Mouse (Mus musculus): ENCODE measurements around the gene Sbno2. TPM values are rescaled to one million over a fixed set of nuclear protein-coding genes. Genes with fewer than 3 reads are reported as not detected.

Sbno2 gene
- polyA plus RNA-seq, 1 experiment from 2014 or later: 8.4 TPM

GRCm38 (mm10) chr10:80094684-80095083 lies 10.7 kb downstream of the Sbno2 start:
- 85% methylated on average over 3 of the region's 3 CpGs for WGBS (ENCODE audit: insufficient replicate concordance)
- no peak for ATAC-seq (replicated peaks; ENCODE audit: insufficient number of reproducible peaks, low FRiP score, low TSS enrichment)
- Histone ChIP-seq H3K9ac (ENCODE audit: low read depth, low read length) (no peak overlapping the region), H3K27me3 (ENCODE audit: control insufficient read depth, insufficient read depth, low read length) (no peaks in the 10 kb centered on the region), H3K9me3 (replicated peaks; ENCODE audit: control insufficient read depth, low read length) (no peaks in the 10 kb centered on the region), H3K27ac (ENCODE audit: low read depth, low read length) (no peak overlapping the region), H3K4me1 (ENCODE audit: control insufficient read depth, insufficient read depth, low read length) (peaks cover 45% of the 10 kb centered on the region), H3K4me3 (ENCODE audit: low read depth, low read length) (no peak overlapping the region), H3K4me2 (no peak overlapping the region), H3K36me3 (ENCODE audit: control insufficient read depth, insufficient read depth, low read length) (no peaks in the 10 kb centered on the region)

- Histone ChIP-seq H3K27me3 (ENCODE audit: control insufficient read depth, insufficient read depth, low read length) (no peaks in the 10 kb centered on the region), H3K36me3 (ENCODE audit: control insufficient read depth, insufficient read depth, low read length) (no peaks in the 10 kb centered on the region), H3K4me2 (no peak overlapping the region), H3K9ac (ENCODE audit: low read depth, low read length) (no peak overlapping the region), H3K4me3 (ENCODE audit: low read depth, low read length) (no peak overlapping the region), H3K27ac (ENCODE audit: low read depth, low read length) (no peak overlapping the region), H3K9me3 (replicated peaks; ENCODE audit: control insufficient read depth, low read length) (no peaks in the 10 kb centered on the region), H3K4me1 (ENCODE audit: control insufficient read depth, insufficient read depth, low read length) (peaks cover 42% of the 10 kb centered on the region)
- no peak for ATAC-seq (replicated peaks; ENCODE audit: insufficient number of reproducible peaks, low FRiP score, low TSS enrichment)
- 84% methylated on average over 6 of the region's 6 CpGs for WGBS (ENCODE audit: insufficient replicate concordance)
Measured at GRCm38 (mm10) chr10:80094085-80094484, 11.3 kb downstream of the Sbno2 start.

GRCm38 (mm10) chr10:80092690-80093089 lies 12.7 kb downstream of the Sbno2 start:
- WGBS (ENCODE audit: insufficient replicate concordance): 85% methylated on average over 5 of the region's 5 CpGs
- no peak for ATAC-seq (replicated peaks; ENCODE audit: insufficient number of reproducible peaks, low FRiP score, low TSS enrichment)
- H3K36me3 ChIP-seq (ENCODE audit: control insufficient read depth, insufficient read depth, low read length): no peaks in the 10 kb centered on the region
- H3K9ac ChIP-seq (ENCODE audit: low read depth, low read length): no peak overlapping the region
- no peaks in the 10 kb centered on the region for H3K27me3 ChIP-seq (ENCODE audit: control insufficient read depth, insufficient read depth, low read length)
- H3K4me3 ChIP-seq (ENCODE audit: low read depth, low read length): no peak overlapping the region
- no peaks in the 10 kb centered on the region for H3K9me3 ChIP-seq (replicated peaks; ENCODE audit: control insufficient read depth, low read length)
- no peak overlapping the region for H3K27ac ChIP-seq (ENCODE audit: low read depth, low read length)
- H3K4me2 ChIP-seq: no peak overlapping the region
- peaks cover 31% of the 10 kb centered on the region for H3K4me1 ChIP-seq (ENCODE audit: control insufficient read depth, insufficient read depth, low read length)

GRCm38 (mm10) chr10:80091527-80091926 lies 13.8 kb downstream of the Sbno2 start:
- peaks cover 20% of the 10 kb centered on the region for H3K4me1 ChIP-seq (ENCODE audit: control insufficient read depth, insufficient read depth, low read length)
- ATAC-seq (replicated peaks; ENCODE audit: insufficient number of reproducible peaks, low FRiP score, low TSS enrichment): no peak

GRCm38 (mm10) chr10:80089146-80089545 lies 16.2 kb downstream of the Sbno2 start:
- Histone ChIP-seq H3K36me3 (ENCODE audit: control insufficient read depth, insufficient read depth, low read length) (peaks cover 2% of the 10 kb centered on the region; the same call in 1 of the 2 replicates), H3K4me1 (ENCODE audit: control insufficient read depth, insufficient read depth, low read length) (peaks cover 19% of the 10 kb centered on the region; the same call in 1 of the 2 replicates), H3K9ac (ENCODE audit: low read depth, low read length) (no peak overlapping the region), H3K27ac (ENCODE audit: low read depth, low read length) (no peak overlapping the region), H3K9me3 (replicated peaks; ENCODE audit: control insufficient read depth, low read length) (no peaks in the 10 kb centered on the region), H3K4me2 (no peak overlapping the region), H3K4me3 (ENCODE audit: low read depth, low read length) (no peak overlapping the region), H3K27me3 (ENCODE audit: control insufficient read depth, insufficient read depth, low read length) (no peaks in the 10 kb centered on the region)
- WGBS (ENCODE audit: insufficient replicate concordance): 40% methylated on average over 4 of the region's 4 CpGs
- no peak for ATAC-seq (replicated peaks; ENCODE audit: insufficient number of reproducible peaks, low FRiP score, low TSS enrichment)

More at GRCm38 (mm10) chr10:80091527-80091926, 13.8 kb downstream of the Sbno2 start:
- Histone ChIP-seq H3K9ac (ENCODE audit: low read depth, low read length) (0 out of 2 replicates have a peak overlapping the region, but pooled peaks have one; percentile 10), H3K27me3 (ENCODE audit: control insufficient read depth, insufficient read depth, low read length) (no peaks in the 10 kb centered on the region), H3K4me2 (no peak overlapping the region), H3K4me3 (ENCODE audit: low read depth, low read length) (no peak overlapping the region), H3K27ac (ENCODE audit: low read depth, low read length) (no peak overlapping the region), H3K36me3 (ENCODE audit: control insufficient read depth, insufficient read depth, low read length) (no peaks in the 10 kb centered on the region), H3K9me3 (replicated peaks; ENCODE audit: control insufficient read depth, low read length) (no peaks in the 10 kb centered on the region)
- WGBS (ENCODE audit: insufficient replicate concordance): 91% methylated on average over 6 of the region's 6 CpGs

- 91% methylated on average over 8 of the region's 8 CpGs for WGBS (ENCODE audit: insufficient replicate concordance)
- no peaks in the 10 kb centered on the region for H3K27me3 ChIP-seq (ENCODE audit: control insufficient read depth, insufficient read depth, low read length)
- no peaks in the 10 kb centered on the region for H3K9me3 ChIP-seq (replicated peaks; ENCODE audit: control insufficient read depth, low read length)
- no peak overlapping the region for H3K9ac ChIP-seq (ENCODE audit: low read depth, low read length)
- H3K36me3 ChIP-seq (ENCODE audit: control insufficient read depth, insufficient read depth, low read length): peaks cover 2% of the 10 kb centered on the region; the same call in 1 of the 2 replicates
- H3K4me1 ChIP-seq (ENCODE audit: control insufficient read depth, insufficient read depth, low read length): peaks cover 16% of the 10 kb centered on the region; the same call in 1 of the 2 replicates
- H3K4me3 ChIP-seq (ENCODE audit: low read depth, low read length): no peak overlapping the region
- no peak for ATAC-seq (replicated peaks; ENCODE audit: insufficient number of reproducible peaks, low FRiP score, low TSS enrichment)
- no peak overlapping the region for H3K4me2 ChIP-seq
- no peak overlapping the region for H3K27ac ChIP-seq (ENCODE audit: low read depth, low read length)
Measured at GRCm38 (mm10) chr10:80087483-80087882, 17.9 kb downstream of the Sbno2 start.

- H3K27ac ChIP-seq (ENCODE audit: low read depth, low read length): no peak overlapping the region
- H3K4me3 ChIP-seq (ENCODE audit: low read depth, low read length): no peak overlapping the region
- H3K4me1 ChIP-seq (ENCODE audit: control insufficient read depth, insufficient read depth, low read length): peaks cover 16% of the 10 kb centered on the region; the same call in 1 of the 2 replicates
- no peak overlapping the region for H3K4me2 ChIP-seq
- H3K9me3 ChIP-seq (replicated peaks; ENCODE audit: control insufficient read depth, low read length): no peaks in the 10 kb centered on the region
- peaks cover 6% of the 10 kb centered on the region for H3K36me3 ChIP-seq (ENCODE audit: control insufficient read depth, insufficient read depth, low read length)
- WGBS (ENCODE audit: insufficient replicate concordance): 58% methylated on average over 3 of the region's 3 CpGs
- H3K9ac ChIP-seq (ENCODE audit: low read depth, low read length): no peak overlapping the region
- no peaks in the 10 kb centered on the region for H3K27me3 ChIP-seq (ENCODE audit: control insufficient read depth, insufficient read depth, low read length)
- ATAC-seq (replicated peaks; ENCODE audit: insufficient number of reproducible peaks, low FRiP score, low TSS enrichment): no peak
Measured at GRCm38 (mm10) chr10:80086847-80087246, 18.5 kb downstream of the Sbno2 start.

GRCm38 (mm10) chr10:80084817-80085487 lies 20.4 kb downstream of the Sbno2 start:
- WGBS (ENCODE audit: insufficient replicate concordance): 77% methylated on average over 9 of the region's 9 CpGs
- Histone ChIP-seq H3K4me2 (no peak overlapping the region), H3K4me1 (ENCODE audit: control insufficient read depth, insufficient read depth, low read length) (peaks cover 16% of the 10 kb centered on the region; the same call in 1 of the 2 replicates), H3K36me3 (ENCODE audit: control insufficient read depth, insufficient read depth, low read length) (peaks cover 18% of the 10 kb centered on the region), H3K9ac (ENCODE audit: low read depth, low read length) (peak overlapping the region; percentile 39; the same call in 1 of the 2 replicates), H3K27me3 (ENCODE audit: control insufficient read depth, insufficient read depth, low read length) (no peaks in the 10 kb centered on the region), H3K4me3 (ENCODE audit: low read depth, low read length) (no peak overlapping the region), H3K9me3 (replicated peaks; ENCODE audit: control insufficient read depth, low read length) (no peaks in the 10 kb centered on the region), H3K27ac (ENCODE audit: low read depth, low read length) (peak overlapping the region; percentile 54; the same call in 1 of the 2 replicates)
- no peak for ATAC-seq (replicated peaks; ENCODE audit: insufficient number of reproducible peaks, low FRiP score, low TSS enrichment)
